Mouse (Mus musculus) erythroblast, embryonic 14.5 days (primary cell): ENCODE data around the gene Tnfaip8l2.

ENCODE experiments used
- GATA1 ChIP-seq: IDR thresholded peaks from 2 replicates; pipeline ENCODE4 v1.6.1; 2012; ENCODE audit warnings: low read length, inconsistent platforms, mixed read lengths
- TAL1 ChIP-seq: IDR thresholded peaks from 3 replicates; pipeline ENCODE4 v1.6.1; 2012; ENCODE audit warnings: low read length, inconsistent platforms, mixed read lengths

- no peak for TF ChIP-seq TAL1
- no peak for TF ChIP-seq GATA1
These were observed 34.3 kb upstream of the Tnfaip8l2 start for GRCm38 (mm10) chr3:95176500-95176899.
